Mouse (Mus musculus): ENCODE data around the gene Gm3629. TPM values are rescaled to one million over a fixed set of nuclear protein-coding genes. Genes with fewer than 3 reads are reported as not detected.

The Gm3629 gene
- polyA plus RNA-seq (2014; fragmentation: Illumina TruSeq; extraction: RNeasy Lipid Tissue Mini Kit (QIAGEN cat#74804)): not detected

DNA sequence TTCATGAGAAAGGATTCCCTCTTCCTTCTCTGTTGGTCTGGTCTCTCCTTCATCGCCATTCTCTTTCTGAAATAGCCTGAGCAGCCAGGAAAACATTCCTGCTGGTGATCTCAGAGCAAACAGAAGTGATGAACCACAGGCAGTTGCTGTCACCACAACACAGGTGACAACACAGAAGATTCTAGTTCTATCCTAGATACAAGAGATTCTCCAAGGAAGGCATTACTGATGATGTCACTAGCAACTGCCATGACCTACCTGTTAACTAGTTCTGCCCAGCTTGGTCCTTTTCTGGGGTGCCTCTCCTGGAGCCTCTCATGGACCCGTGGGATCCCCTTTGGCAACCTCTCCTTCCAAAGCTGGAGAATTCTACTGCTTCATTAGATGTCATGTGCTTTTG, at the start of gene Gm3629:
Gene Gm3629 (minus strand): TSS at position 101 of the 400 bp plus-strand sequence.

GRCm38 (mm10) chr14:6622318-6622717, 31.9 kb upstream of the Gm3629 start, which contains the start of gene Gm3460:
Gene Gm3460 (minus strand): TSS chr14:6622418.

GRCm38 (mm10) chr14:6537190-6537589, 53.2 kb downstream of the Gm3629 start, which contains the start of gene Gm8356:
Gene Gm8356 (minus strand): TSS chr14:6537290.

Other genes starting within 250 kb of the Gm3629 start
- gene Gm3618, start 246.9 kb downstream of the Gm3629 start, polyA plus RNA-seq (2014; fragmentation: Illumina TruSeq; extraction: RNeasy Lipid Tissue Mini Kit (QIAGEN cat#74804)): not detected
- not detected for gene Gm16440, start 200.3 kb downstream of the Gm3629 start, polyA plus RNA-seq (2014; fragmentation: Illumina TruSeq; extraction: RNeasy Lipid Tissue Mini Kit (QIAGEN cat#74804))
- 0.31 TPM for gene Gm3591, start 178.1 kb downstream of the Gm3629 start, polyA plus RNA-seq (2014; fragmentation: Illumina TruSeq; extraction: RNeasy Lipid Tissue Mini Kit (QIAGEN cat#74804))
- not detected for gene Gm3594, start 146.0 kb downstream of the Gm3629 start, polyA plus RNA-seq (2014; fragmentation: Illumina TruSeq; extraction: RNeasy Lipid Tissue Mini Kit (QIAGEN cat#74804))
- not detected for gene Gm8356, start 53.3 kb downstream of the Gm3629 start, polyA plus RNA-seq (2014; fragmentation: Illumina TruSeq; extraction: RNeasy Lipid Tissue Mini Kit (QIAGEN cat#74804))
- gene Gm3460, start 31.8 kb upstream of the Gm3629 start, polyA plus RNA-seq (2014; fragmentation: Illumina TruSeq; extraction: RNeasy Lipid Tissue Mini Kit (QIAGEN cat#74804)): not detected
- not detected for gene Gm10251, start 93.6 kb upstream of the Gm3629 start, polyA plus RNA-seq (2014; fragmentation: Illumina TruSeq; extraction: RNeasy Lipid Tissue Mini Kit (QIAGEN cat#74804))
- gene Gm8050, start 129.6 kb upstream of the Gm3629 start, polyA plus RNA-seq (2014; fragmentation: Illumina TruSeq; extraction: RNeasy Lipid Tissue Mini Kit (QIAGEN cat#74804)): not detected
- 4.5 TPM for gene Gm3636, start 151.7 kb upstream of the Gm3629 start, polyA plus RNA-seq (2014; fragmentation: Illumina TruSeq; extraction: RNeasy Lipid Tissue Mini Kit (QIAGEN cat#74804))
- gene Gm8362, start 183.8 kb upstream of the Gm3629 start, polyA plus RNA-seq (2014; fragmentation: Illumina TruSeq; extraction: RNeasy Lipid Tissue Mini Kit (QIAGEN cat#74804)): not detected
- gene Gm3642, start 249.7 kb upstream of the Gm3629 start, polyA plus RNA-seq (2014; fragmentation: Illumina TruSeq; extraction: RNeasy Lipid Tissue Mini Kit (QIAGEN cat#74804)): not detected